Mouse (Mus musculus): Measurements from ENCODE around the gene Trappc11.

Gene Trappc11

GRCm38 (mm10) chr8:47533344-47534125 is at the start of gene Trappc11, which contains the start of gene Rwdd4a:
Gene Trappc11, minus strand, starts transcription at chr8:47533470.
Gene Rwdd4a, plus strand, starts transcription at chr8:47533664.
- peak; percentile 99 for DNase-seq

DNA sequence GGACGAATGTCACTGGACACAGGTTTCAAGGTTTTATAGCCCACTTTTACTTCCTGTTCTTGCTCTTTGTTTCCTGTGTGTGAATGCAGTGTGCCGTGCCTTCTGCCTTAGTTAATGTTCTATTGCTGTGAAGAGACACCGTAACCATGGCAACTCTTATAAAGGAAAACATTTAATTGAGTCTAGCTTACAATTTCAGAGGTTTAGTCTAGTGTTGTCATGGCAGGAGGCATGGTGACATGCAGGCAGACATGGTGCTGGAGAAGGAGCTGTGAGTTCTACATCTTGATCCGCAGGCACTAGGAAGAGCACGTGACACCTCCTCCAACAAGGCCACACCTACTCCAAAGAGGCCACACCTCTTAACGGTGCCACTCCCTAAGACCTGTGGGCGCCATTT is 48.2 kb upstream of the Trappc11 start:
- DNase-seq: no peak

DNA sequence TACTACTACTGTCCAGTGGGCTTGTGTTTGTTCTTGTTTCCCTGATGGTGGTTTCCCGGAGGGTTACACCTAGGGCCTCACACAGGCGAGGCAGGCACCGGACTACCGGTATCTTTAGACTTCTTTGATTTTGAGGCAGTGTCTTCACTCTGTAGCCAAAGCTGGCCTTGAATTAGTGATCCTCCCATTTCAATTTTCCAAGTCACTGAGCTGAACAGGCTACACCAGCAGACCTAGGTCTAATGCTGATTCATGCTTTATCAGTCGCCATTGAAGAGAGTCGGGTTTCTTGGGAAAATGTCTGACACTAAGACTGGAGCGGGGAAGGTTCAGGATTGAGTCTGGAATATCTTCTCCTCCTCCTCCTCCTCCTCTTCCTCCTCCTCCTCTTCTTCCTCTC is 40.2 kb upstream of the Trappc11 start:
- DNase-seq: no peak

- no peak for DNase-seq
These were observed 36.9 kb upstream of the Trappc11 start for GRCm38 (mm10) chr8:47570161-47570560.

DNA sequence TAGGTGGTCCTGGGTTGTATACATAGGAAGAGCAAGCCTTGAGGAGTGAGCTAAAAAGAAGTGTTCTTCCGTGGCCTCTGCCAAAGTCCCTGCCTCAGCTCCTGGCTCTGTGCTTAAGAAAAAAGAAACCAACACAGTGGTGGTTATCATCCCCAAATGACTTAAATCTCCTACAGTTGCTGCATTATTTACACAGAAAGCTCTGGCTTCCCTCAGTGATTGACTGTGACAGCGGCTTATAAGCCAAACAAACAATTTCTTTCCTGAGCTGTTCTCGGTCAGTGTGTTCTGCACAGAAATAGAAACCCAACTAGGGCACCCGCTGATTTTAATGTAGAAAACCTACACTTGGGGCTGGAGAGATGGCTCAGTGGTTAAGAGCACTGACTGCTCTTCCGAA is 34.8 kb upstream of the Trappc11 start:
- DNase-seq: no peak

- DNase-seq: no peak
These were observed 33.3 kb upstream of the Trappc11 start for GRCm38 (mm10) chr8:47566551-47566950.

DNA sequence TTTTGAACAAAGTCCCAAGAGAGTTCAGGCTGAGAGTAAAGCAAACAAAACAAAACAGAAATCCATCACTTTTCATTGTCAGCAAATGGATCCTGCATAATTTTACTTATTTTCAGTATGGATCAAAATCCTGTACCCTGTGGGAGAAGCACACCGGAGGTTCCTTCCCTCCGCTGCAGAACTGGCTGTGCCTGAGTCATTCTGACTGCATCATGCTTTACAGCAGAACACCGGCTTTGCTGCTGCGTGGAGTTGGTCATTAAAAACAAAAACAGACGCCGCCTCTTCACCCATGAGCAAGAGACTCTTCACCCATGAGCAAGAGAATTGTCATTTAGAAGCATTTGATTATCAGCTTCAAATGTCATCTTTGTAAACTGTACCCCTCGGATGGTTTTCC is 27.5 kb upstream of the Trappc11 start:
- DNase-seq: no peak

DNA sequence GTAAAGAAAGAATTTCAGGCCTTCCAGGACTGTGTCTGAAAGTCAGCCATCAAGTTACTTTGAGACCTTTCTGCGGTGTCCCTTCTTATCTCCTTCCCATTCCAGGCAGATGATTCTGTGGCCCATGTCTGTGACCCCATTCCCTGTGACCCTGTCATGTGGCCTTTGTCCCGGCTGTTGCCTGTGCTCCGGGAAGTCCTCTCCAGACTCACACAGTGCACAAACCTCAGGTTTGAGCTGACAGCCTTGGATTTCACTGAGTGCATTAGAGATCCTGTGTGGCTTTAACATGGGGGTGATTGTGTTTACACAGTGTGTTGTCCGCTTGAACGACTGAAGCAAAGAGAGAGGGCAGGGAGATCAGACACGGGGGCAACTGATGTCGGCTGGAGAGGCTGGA is 25.0 kb upstream of the Trappc11 start:
- no peak for DNase-seq

- DNase-seq: no peak
These were observed 23.2 kb upstream of the Trappc11 start for GRCm38 (mm10) chr8:47556446-47556845.

- no peak for DNase-seq
These were observed 20.3 kb upstream of the Trappc11 start for GRCm38 (mm10) chr8:47553613-47554012.

GRCm38 (mm10) chr8:47547102-47547501 is 13.8 kb upstream of the Trappc11 start:
- DNase-seq: no peak

- no peak for DNase-seq
These were observed 10.8 kb upstream of the Trappc11 start for GRCm38 (mm10) chr8:47544094-47544493.

GRCm38 (mm10) chr8:47542746-47543145 is 9.5 kb upstream of the Trappc11 start:
- no peak for DNase-seq

- DNase-seq: peak in 1 of 2 experiments; percentile 6
These were observed 5.1 kb upstream of the Trappc11 start for GRCm38 (mm10) chr8:47538323-47538722.

GRCm38 (mm10) chr8:47528094-47528493 is 5.2 kb downstream of the Trappc11 start:
- no peak for DNase-seq

GRCm38 (mm10) chr8:47513601-47514000 is 19.7 kb downstream of the Trappc11 start:
- no peak for DNase-seq

- no peak for DNase-seq
These were observed 22.3 kb downstream of the Trappc11 start for GRCm38 (mm10) chr8:47510930-47511329.

DNA sequence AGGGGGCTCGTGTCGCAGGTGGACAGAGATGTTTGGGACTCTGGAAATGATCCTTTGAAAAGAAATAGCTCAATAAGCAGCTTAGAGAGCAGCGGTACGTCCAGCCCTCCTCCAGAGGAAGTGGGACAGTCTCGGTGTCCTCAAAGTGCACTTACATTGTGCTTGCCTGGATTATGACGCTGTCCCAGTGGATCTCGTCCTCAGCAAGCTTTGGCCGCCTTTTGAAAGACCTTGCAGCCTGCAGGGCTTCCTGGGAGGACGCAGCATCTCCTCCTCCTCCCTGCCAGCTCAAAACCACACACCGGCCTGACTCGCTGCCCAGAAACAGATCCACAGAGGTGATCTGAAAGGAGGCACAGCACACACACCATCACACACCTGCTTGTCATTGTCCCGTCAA is 27.8 kb downstream of the Trappc11 start:
- DNase-seq: no peak

DNA sequence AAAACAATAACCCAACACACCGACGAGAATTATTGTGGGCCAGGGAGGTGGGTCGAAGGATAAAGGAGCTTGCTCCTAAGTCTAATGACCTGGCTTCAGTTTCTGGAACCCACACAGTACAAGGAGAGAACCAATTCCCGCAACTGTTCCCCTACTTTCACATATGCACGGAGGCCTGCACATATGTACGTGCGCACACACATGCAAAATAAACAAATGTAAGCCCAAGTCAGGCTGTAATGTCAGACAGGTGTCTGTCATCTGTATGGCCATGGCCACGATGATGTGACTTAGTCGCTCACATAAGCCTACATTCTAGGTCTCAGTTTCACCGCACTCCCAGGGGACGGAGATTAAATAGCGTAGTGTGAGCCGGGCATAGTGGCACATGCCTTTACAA is 30.7 kb downstream of the Trappc11 start:
- no peak for DNase-seq

GRCm38 (mm10) chr8:47501994-47502393 is 31.3 kb downstream of the Trappc11 start:
- no peak for DNase-seq

GRCm38 (mm10) chr8:47495428-47495827 is 37.8 kb downstream of the Trappc11 start:
- DNase-seq: no peak

GRCm38 (mm10) chr8:47494602-47495153 is 38.6 kb downstream of the Trappc11 start:
- no peak for DNase-seq

GRCm38 (mm10) chr8:47493106-47493505 is 40.2 kb downstream of the Trappc11 start:
- DNase-seq: no peak

DNA sequence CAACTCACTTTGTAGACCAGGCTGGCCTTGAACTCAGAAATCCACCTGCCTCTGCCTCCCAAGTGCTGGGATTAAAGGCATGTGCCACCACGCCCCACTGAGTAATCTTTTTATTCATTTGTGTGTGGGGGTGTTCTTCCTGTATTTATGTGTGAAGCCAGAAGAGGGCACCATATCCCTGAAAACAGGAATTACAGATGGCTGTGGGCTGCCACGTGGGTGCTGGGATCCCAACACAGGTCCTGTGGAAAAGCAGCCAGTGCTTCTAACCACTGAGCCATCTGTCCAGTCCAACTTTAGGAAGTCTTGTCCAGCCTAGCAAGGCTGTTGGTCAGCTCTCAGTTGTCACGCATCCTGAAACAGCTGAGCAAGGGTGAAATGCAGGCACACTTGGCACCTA is 46.0 kb downstream of the Trappc11 start:
- DNase-seq: no peak

Measured in kidney, adult 8-10 months (tissue).